Mouse (Mus musculus) gastrocnemius, postnatal 36 days (tissue): ENCODE data around the gene Lmtk2. TPM values are rescaled to one million over a fixed set of nuclear protein-coding genes. Genes with fewer than 3 reads are reported as not detected.

Experiments
- DNase-seq, 2 experiments: peaks; one replicate each; pipeline ENCODE4 v3.0.0; 2022
- intact Hi-C: fragments of 180-260 bp; cut with DNase I; formaldehyde crosslinking; loops from one replicate; pipeline ENCODE4 v1.15.1; 2025
- long read RNA-seq, 2 experiments: library from polyadenylated mRNA; stranded (forward); transcript quantifications; one replicate each; pipeline ENCODE4 v2.0.0; 2021
- total RNA-seq, 2 experiments: library from RNA; stranded (reverse); gene quantifications; 2 replicates each; pipeline ENCODE4 v1.2.3; 2021

Lmtk2 gene
- total RNA-seq = 10 to 100 TPM; 19.4 to 19.8 TPM
- long read RNA-seq, experiment 1, partial matches to known transcripts = 0 of 4 reads
- long read RNA-seq, experiment 1, other reads (novel, unspliced or antisense) = 4 of 4 reads
- long read RNA-seq, experiment 2, partial matches to known transcripts = 2 of 3 reads
- long read RNA-seq, experiment 2, other reads (novel, unspliced or antisense) = 1 of 3 reads

- peak; percentile 95 to 96 for DNase-seq
- intact Hi-C loops = loop anchor here (2.0 kb wide), 1 partner anchor 54 kb away; no protein-coding TSS in a partner anchor
Measured at GRCm38 (mm10) chr5:144100149-144100935, at the start of gene Lmtk2. Gene Lmtk2, plus strand, starts transcription at chr5:144100436.

- intact Hi-C loops = no loop called here
Measured at GRCm38 (mm10) chr5:144051268-144051667, 49.0 kb upstream of the Lmtk2 start.

DNA sequence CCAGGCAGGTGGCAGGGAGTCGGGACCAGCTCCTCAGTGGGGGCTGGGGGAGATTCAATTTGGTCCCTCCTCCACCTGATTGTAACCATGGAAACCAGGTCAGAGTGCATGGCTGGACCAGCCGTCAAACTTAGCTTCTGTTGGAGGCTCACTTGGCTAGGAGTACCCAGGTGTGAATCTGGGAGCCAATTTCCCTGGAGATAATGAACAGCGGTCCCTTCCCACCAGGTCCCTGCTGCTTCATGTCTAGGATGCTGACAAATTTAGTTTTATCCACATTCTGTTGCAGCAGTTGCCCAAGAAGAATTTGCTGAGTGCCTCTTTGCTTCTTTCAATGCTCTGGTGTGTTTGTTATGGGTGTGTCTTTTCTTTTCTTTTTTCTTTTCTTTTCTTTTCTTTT, 46.8 kb upstream of the Lmtk2 start:
- intact Hi-C loops = no loop called here
- DNase-seq = no peak

More at GRCm38 (mm10) chr5:144051268-144051667, 49.0 kb upstream of the Lmtk2 start:
- no peak for DNase-seq

- DNase-seq = no peak
- intact Hi-C loops = no loop called here
Measured at GRCm38 (mm10) chr5:144054340-144054739, 45.9 kb upstream of the Lmtk2 start.

DNA sequence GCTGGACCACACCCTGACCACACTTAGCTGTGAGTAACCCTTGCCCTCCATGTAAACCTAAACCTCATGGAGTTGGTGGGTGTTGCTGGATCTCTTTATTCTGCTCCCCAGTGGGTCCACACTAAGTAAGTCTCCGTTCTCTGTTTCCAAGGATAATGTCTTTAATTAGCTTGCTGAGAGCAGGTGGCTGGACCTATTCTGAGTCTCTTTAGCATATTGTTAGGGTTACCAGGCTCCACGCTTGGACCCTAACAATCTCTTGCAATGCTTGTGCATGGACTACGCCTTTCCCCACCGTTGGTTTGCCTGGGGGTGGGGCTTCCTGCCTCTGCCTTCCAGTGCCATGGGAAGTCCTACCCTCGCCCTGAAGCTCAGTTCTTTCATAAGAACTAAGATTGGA, 36.1 kb upstream of the Lmtk2 start:
- no peak for DNase-seq
- intact Hi-C loops = no loop called here

DNA sequence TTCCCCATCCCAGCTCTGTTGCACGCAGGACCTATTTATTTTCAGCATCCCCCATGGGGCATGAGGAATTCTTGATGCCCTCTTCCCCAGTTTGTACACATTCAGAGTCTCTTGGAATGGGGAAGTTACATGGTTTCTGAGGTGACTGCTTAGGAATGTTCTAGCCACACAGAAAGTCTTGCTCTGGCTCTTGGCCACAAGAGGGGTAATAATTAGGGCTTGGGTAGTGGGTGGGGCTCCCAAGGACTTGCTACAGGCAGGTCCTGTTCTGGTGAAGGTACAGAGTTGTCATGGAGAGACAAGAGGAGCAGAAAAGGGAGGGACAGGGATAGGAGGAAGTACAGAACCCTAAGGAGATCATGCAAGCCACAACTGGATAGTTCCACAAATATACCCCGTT, 34.2 kb upstream of the Lmtk2 start:
- no peak for DNase-seq
- intact Hi-C loops = no loop called here

DNA sequence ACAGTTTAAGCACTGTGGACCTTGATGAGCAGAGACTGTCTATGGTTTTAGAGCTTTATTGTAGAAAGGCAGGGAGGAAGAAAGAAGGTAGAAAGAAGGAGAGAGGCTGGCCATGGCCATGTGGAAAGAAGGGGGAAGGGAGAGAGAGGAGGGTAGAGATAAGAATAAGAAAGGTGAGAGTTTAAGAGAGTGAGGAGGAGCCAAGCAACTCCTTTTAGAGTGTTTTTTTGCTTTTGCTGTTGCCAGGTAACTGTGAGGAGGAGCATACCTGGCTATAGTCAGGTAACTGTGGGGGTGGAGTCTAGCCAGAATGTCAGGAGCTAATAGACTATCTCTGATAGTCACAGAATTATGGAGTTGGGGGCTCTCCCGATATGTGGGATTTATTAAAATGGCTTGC, 30.2 kb upstream of the Lmtk2 start:
- DNase-seq = no peak
- intact Hi-C loops = no loop called here

DNA sequence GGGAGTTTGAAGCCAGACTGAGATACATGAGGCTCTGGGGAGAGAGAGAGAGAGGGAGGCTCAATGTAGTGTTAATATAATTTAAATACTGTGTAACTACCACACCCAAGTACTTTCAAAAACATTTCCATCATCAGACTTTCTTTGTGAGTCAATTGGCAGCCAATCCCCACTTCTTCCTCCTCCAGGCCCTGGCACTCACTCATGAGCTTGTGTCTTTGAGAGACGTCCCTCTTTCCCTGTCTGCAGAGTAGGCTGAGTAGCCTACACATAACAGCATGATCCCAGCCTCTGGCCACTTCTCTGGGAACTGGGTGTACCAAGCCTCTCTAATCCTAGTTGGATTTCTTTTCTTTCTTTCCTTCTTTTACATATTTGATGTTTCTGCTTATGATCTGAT, 29.0 kb upstream of the Lmtk2 start:
- no peak for DNase-seq
- intact Hi-C loops = no loop called here

DNA sequence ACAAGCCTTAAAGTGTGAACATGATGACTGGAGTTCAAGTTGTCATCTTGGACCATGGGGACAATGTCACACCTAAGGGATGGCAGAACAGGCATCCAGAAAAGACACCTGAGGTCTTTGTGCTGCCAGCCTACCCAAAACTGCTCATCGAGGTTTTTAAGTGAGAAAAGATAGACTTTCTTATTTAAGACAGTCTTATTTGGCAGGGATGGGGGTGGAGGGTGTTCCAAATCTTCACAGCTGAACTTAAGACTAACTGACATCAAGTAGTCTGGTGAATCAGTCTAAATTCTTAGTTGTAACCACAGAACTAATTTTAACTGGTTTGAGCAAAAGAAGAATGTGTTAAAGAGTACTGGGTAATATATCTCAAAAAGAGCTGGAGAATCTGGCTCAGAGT, 22.7 kb upstream of the Lmtk2 start:
- no peak for DNase-seq
- intact Hi-C loops = no loop called here

GRCm38 (mm10) chr5:144080886-144081285, 19.4 kb upstream of the Lmtk2 start:
- no peak for DNase-seq
- intact Hi-C loops = no loop called here

- intact Hi-C loops = no loop called here
- no peak for DNase-seq
Measured at GRCm38 (mm10) chr5:144082006-144082405, 18.2 kb upstream of the Lmtk2 start.

DNA sequence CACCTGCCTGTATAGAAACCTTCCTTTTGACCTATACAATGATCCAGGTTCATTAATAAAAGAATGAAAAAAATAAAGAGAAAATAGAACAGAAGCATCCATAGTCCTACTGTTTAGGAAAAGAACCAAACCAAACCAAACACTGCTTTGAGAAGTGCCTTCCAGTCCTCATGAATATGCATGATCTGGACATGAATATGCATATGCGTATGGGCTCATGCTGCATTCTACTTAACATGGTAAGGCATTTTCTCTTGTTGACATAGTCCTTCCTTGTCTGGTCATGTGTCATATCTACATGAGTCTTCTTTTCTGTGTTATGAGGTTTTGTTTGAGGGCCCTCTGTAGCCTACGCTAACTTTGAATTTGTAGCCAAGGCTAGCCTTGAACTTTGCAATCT, 16.7 kb upstream of the Lmtk2 start:
- DNase-seq = no peak
- intact Hi-C loops = no loop called here

- DNase-seq = no peak
- intact Hi-C loops = no loop called here
Measured at GRCm38 (mm10) chr5:144084271-144084670, 16.0 kb upstream of the Lmtk2 start.

DNA sequence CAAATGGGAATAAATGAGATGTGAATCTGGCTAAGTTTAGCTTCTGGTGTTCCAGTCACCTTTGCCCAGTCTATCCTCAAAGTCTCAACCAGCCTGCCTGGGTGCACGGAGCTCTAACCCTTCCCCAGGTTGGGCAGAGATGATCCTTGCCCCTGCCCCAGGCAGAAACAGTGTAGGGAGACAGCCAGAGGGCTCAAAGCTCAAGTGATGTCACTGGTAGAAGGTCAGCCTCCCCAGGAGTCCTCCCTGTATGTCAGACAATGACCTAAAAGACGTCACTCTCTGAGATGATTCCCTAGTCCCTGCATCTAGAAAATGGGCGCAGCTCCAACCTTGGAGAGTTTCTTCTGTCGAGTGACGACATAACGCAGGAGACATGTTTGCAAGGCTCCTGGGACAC, 14.5 kb upstream of the Lmtk2 start:
- no peak for DNase-seq
- intact Hi-C loops = no loop called here

DNA sequence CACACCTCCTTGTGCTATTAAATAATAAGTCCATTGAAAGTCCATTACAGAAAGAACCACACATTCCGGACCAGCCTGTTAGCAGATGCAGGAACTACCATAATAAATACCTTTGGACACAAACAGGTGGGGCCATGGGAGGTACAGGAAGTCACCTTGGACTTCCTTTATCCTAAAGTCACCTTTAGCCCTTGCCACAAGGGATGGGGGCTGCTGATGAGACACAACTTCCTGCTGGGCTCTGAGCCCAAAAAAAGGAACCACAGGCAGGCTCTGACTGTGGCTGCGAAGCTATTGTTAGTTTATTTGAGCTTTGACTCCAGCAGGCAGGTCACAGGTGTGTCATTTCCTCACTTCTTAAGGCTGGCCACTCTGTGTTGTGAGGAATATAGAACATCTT, 13.7 kb upstream of the Lmtk2 start:
- intact Hi-C loops = no loop called here
- no peak for DNase-seq

GRCm38 (mm10) chr5:144088354-144088753, 11.9 kb upstream of the Lmtk2 start:
- no peak for DNase-seq
- intact Hi-C loops = no loop called here

DNA sequence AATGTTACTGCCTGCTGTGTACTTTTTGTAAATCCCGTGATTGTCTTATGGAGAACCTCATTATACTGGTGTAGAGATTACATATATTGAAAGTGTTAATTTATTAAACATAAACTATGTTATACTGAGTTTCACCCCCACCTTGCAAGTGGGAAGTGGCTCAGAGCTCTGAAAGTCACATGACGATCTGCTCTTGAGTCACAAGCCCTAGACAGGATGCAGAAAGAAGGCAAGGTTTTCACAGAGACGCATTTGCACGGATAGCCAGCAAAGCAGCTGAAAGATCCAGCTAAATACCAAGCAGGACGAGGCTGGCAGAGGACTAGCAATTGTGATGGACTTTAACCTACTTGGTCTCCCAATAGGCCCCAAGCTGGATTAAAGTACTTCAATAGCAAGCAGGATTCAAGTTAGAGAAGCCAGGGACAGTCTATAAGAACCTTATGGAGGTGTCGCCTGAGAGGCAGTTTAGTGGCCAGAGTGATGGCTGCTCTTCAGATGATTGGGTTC, 4.7 kb upstream of the Lmtk2 start:
- intact Hi-C loops = no loop called here
- no peak for DNase-seq

GRCm38 (mm10) chr5:144097902-144098639, 2.2 kb upstream of the Lmtk2 start:
- intact Hi-C loops = no loop called here
- DNase-seq = no peak

DNA sequence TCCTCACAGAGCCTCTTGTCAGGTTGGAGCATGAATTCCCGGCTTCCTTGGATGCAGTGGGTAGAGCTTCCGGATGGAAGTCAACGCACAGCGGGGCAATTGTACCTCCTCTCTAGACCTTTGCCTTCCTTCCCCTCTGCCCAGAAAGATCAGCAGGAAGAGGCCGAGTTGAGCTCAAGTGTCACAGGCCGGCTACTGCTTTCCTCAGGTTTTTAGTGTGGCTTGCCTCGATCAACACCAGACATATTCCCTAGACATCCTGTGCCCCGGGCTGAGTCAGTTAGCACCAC, 1.7 kb upstream of the Lmtk2 start:
- DNase-seq = no peak
- intact Hi-C loops = no loop called here

- DNase-seq = no peak
- intact Hi-C loops = loop anchor here (2.0 kb wide), 1 partner anchor 54 kb away; no protein-coding TSS in a partner anchor
Measured at GRCm38 (mm10) chr5:144100948-144101347, 712 bp downstream of the Lmtk2 start.

DNA sequence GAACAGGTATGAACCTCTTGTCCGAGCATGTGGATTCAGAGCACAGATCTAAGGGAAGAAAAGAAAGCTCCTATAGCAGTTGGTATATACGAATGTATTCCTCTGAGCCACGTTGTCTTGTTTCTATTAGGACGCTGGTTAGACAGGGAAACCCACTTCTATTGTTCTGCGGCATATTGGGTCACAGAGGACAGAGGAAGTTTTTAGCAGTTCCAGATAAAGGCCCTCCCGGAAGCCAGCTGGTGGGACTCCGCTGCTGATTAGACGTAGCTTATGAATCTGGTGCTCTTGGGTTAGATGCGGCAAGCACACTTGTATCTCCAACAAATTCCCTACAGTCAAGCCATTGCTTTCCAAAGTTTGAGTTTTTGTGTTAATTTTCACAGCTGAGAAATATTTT, 4.8 kb downstream of the Lmtk2 start:
- DNase-seq = no peak
- intact Hi-C loops = no loop called here
